Mouse (Mus musculus): ENCODE results near the gene Chd8.
A peak's percentile ranks its signal among the peaks of the same experiment; 100 is the strongest.

Gene Chd8

GRCm38 (mm10) chr14:52197156-52197878, 60.3 kb downstream of the Chd8 start, which contains the start of gene Supt16:
Gene Supt16, minus strand, starts transcription at chr14:52197416.
- DNase-seq, result peak; percentile 89

DNA sequence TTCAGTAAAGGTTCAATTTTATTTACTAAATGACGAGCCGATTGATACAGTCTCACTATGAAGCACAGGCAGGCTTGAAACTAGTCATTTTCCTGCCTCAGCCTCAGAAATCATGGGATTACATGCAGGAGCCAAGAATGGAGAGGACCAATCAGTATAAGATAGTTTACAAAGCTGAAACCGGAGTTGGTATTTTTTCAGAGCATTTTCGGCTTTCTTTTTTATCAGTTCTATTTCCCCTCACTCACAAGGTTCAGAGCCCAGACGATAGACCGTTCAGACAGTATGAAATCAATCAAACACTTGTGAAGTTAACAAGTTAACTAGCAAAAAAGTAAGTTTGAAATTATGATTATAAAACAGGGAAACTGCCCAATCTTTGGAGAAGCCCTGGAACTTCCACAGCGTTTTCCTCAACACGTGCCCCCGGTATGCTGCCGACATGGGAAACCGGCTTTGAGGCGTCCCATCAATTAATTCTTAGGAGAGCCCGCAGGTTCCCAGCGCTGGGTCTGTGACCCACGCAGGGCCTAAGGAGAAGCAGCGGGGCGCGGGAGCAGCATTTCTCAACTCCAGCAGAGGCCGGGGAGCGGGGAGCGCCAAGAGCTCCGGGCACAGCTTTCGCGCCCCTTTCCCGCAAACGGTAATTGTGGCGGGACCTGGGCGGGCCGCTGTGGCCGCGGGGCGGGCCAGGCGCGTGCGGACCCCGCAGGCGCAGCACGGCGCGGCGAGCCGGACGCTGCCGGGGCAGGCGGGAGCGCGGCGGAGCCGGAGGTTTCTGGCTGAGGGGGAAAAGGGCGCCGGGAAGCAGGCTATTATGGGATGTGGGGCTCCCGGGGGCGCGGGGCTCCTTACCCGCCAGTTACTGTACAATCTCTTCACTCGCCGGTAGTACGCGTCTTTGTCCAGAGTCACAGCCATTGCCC, 61.1 kb downstream of the Chd8 start:
- DNase-seq, result no peak

GRCm38 (mm10) chr14:52195691-52196090, 61.9 kb downstream of the Chd8 start:
- peak; percentile 42 for DNase-seq

- DNase-seq, result peak; percentile 38
Measured at GRCm38 (mm10) chr14:52190740-52191359, 66.7 kb downstream of the Chd8 start.

- no peak for DNase-seq
Measured at GRCm38 (mm10) chr14:52189519-52189918, 68.1 kb downstream of the Chd8 start.

- no peak for DNase-seq
Measured at GRCm38 (mm10) chr14:52188788-52189187, 68.8 kb downstream of the Chd8 start.

DNA sequence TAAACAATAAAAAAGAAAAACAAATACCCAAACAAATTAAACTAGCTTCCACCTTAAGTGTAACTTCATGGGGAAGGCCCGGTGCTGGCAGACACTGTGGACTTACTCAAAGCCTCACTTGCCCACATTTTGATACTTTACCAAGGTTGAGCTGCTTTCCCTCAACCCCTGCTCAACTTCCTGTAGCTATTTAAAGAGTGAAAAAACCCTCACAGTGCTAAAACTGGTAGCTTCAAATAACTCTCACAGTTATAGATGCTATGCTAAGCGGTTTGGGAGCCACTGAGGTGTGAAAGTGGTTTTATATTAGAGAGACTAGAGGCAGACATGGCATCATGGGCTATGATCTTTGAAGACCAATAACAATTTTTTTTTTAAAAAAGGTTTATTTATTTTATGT, 91.0 kb downstream of the Chd8 start:
- no peak for DNase-seq

- no peak for DNase-seq
Measured at GRCm38 (mm10) chr14:52160911-52161310, 96.7 kb downstream of the Chd8 start.

- DNase-seq, result no peak
Measured at GRCm38 (mm10) chr14:52155008-52155407, 102.6 kb downstream of the Chd8 start.

DNA sequence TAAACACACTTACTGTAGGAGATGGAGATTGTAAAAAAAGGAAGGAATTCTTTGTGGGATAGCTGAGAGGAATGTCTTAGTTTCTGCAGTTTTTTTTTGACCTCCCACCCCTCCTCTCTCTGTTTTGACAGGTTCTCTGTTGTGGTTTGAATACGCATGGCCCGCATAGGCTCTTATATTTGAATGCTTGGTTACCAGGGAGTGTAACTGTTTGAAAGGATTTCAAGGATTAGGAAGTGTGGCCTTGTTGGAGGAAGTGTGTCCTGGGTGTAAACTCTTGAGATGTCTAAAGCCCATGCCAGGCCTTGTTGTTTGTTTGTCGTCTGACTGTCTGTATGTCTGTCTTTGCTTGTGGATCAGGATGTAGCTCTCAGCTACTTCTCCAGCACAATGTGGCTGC, 105.0 kb downstream of the Chd8 start:
- DNase-seq, result no peak

DNA sequence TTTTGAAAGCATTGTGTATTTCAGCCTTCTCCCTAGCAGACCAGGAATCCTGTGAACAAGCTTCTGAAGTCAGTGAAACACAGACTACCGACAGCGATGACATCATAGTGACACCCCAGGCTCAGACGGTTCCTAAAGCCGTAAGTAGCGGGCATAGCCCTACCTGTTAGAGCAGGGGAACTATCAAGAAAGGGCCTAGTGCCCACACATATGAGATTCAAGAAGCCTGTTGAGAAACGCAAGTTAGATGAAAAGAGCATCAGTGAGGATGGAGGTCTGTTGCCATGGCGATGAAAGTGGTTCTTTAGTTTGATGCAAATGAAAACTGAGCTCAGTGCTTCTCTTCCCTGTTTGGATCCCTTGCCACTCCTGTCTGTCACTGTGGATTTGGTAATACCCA, 105.4 kb downstream of the Chd8 start:
- no peak for DNase-seq

- DNase-seq, result no peak
Measured at GRCm38 (mm10) chr14:52149888-52150287, 107.7 kb downstream of the Chd8 start.
